Mouse (Mus musculus) heart, embryonic 13.5 days (tissue): ENCODE data around the gene Plekha5. TPM values are rescaled to one million over a fixed set of nuclear protein-coding genes. Genes with fewer than 3 reads are reported as not detected.

Experiments used
- ATAC-seq: fragments of 200-750 bp; cut with Nextera tagmentation; 2 replicates; pipeline ENCODE4 v1.8.0; 2017; ENCODE audit warnings: moderate TSS enrichment; ENCODE audit not compliant: insufficient number of reproducible peaks, low FRiP score, low TSS enrichment; ENCODE audit errors: extremely low read depth
- H3K27ac ChIP-seq: fragments of 300-500 bp; sonication (generic); replicated peaks from 2 replicates; pipeline ENCODE4 v1.5.1; 2015; ENCODE audit warnings: moderate library complexity, mild to moderate bottlenecking, inconsistent platforms
- H3K27me3 ChIP-seq: fragments of 300-500 bp; sonication (generic); replicated peaks from 2 replicates; pipeline ENCODE4 v1.6.1; 2015; ENCODE audit warnings: mild to moderate bottlenecking, inconsistent platforms
- H3K36me3 ChIP-seq: fragments of 300-500 bp; sonication (generic); 2 replicates; pipeline ENCODE4 v1.6.1; 2015; ENCODE audit warnings: mild to moderate bottlenecking, inconsistent platforms
- H3K4me1 ChIP-seq: fragments of 300-500 bp; sonication (generic); 2 replicates; pipeline ENCODE4 v1.6.1; 2015; ENCODE audit warnings: inconsistent platforms
- H3K4me2 ChIP-seq: fragments of 300-500 bp; sonication (generic); 2 replicates; pipeline ENCODE4 v1.6.1; 2015; ENCODE audit warnings: inconsistent platforms, mild to moderate bottlenecking, moderate library complexity
- H3K4me3 ChIP-seq: fragments of 300-500 bp; sonication (generic); 2 replicates; pipeline ENCODE4 v1.5.1; 2015; ENCODE audit warnings: moderate library complexity, mild to moderate bottlenecking, inconsistent platforms
- H3K9ac ChIP-seq: fragments of 300-500 bp; sonication (generic); 2 replicates; pipeline ENCODE4 v1.6.1; 2015; ENCODE audit warnings: inconsistent platforms, mild to moderate bottlenecking, moderate library complexity
- H3K9me3 ChIP-seq: fragments of 300-500 bp; sonication (generic); 2 replicates; pipeline ENCODE4 v1.6.1; 2016; ENCODE audit warnings: inconsistent platforms
- WGBS: fragments of 180-500 bp; shearing (Covaris S2); methylation state at CpG from one replicate; pipeline ENCODE4 v1.1.7; 2015; ENCODE audit warnings: mixed read lengths; 5-methylcytosine and 5-hydroxymethylcytosine counted together
- polyA plus RNA-seq: library from polyadenylated mRNA; unstranded; fragments of >200 nt; fragmentation: Nextera tagmentation; extraction: Ambion mirVana; gene quantifications from 2 replicates; pipeline ENCODE4 v1.2.1, GENCODE M21; 2015

The Plekha5 gene
- polyA plus RNA-seq, 1 experiment from 2014 or later: 18.7 TPM

DNA sequence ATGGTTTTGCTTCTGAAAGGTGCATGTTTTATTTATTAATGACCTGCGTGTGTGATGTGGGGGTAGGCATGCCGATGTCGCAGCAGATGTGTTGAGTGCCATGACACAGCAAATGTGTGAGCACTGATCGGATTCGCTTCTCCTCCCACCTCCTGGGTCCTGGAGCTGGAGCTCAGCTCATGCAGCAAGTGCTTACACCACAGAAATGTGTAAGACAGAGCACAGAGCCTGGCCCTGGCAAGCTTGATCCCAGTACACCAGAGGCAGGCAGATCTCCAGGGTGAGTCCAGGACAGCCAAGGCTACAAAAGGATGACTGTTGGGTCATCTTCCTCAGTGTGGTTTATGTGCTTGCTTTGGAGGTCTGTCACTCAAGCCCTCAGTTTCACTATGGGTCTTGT, 109.8 kb downstream of the Plekha5 start:
- ATAC-seq: no peak
- Histone ChIP-seq H3K9ac (no peak overlapping the region), H3K9me3 (no peaks in the 10 kb centered on the region), H3K27ac (no peak overlapping the region), H3K27me3 (no peaks in the 10 kb centered on the region), H3K4me2 (no peak overlapping the region), H3K36me3 (peaks cover 61% of the 10 kb centered on the region), H3K4me1 (peaks cover 7% of the 10 kb centered on the region), H3K4me3 (no peak overlapping the region)
- WGBS: 84% methylated on average over 5 of the region's 5 CpGs

- H3K4me2 ChIP-seq: no peak overlapping the region
- H3K27me3 ChIP-seq: no peaks in the 10 kb centered on the region
- H3K9me3 ChIP-seq: no peaks in the 10 kb centered on the region
- no peak overlapping the region for H3K9ac ChIP-seq
- WGBS: 63% methylated on average over 8 of the region's 8 CpGs
- H3K4me1 ChIP-seq: peaks cover 7% of the 10 kb centered on the region
- H3K36me3 ChIP-seq: peaks cover 59% of the 10 kb centered on the region
- H3K27ac ChIP-seq: no peak overlapping the region
- no peak for ATAC-seq
- H3K4me3 ChIP-seq: no peak overlapping the region
Measured at GRCm38 (mm10) chr6:140535504-140535903, 111.7 kb downstream of the Plekha5 start.

DNA sequence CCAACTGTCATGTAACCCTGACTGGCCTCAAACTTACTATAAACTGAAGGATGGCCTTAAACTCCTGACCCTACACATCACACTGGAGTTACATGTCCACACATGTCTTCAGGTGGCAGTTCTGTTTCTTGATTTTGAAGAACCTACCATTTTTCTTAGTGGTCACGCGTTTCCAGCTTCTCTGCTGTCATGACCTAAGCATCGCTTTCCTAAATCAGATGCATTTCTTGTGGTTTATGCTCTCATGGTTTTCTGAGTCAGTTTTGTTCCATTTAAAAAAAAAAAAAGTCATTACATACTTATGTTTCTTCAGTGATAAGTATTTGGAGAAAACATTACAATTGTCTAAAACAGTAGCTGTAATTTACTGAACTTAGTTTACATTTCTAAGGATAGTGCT, 118.1 kb downstream of the Plekha5 start:
- no peak overlapping the region for H3K4me3 ChIP-seq
- no peak for ATAC-seq
- H3K27me3 ChIP-seq: no peaks in the 10 kb centered on the region
- H3K9me3 ChIP-seq: no peaks in the 10 kb centered on the region
- no peak overlapping the region for H3K9ac ChIP-seq
- H3K4me2 ChIP-seq: no peak overlapping the region
- WGBS: 91% methylated on average over 3 of the region's 3 CpGs
- no peak overlapping the region for H3K27ac ChIP-seq
- H3K36me3 ChIP-seq: peaks cover 52% of the 10 kb centered on the region
- H3K4me1 ChIP-seq: peaks cover 24% of the 10 kb centered on the region

DNA sequence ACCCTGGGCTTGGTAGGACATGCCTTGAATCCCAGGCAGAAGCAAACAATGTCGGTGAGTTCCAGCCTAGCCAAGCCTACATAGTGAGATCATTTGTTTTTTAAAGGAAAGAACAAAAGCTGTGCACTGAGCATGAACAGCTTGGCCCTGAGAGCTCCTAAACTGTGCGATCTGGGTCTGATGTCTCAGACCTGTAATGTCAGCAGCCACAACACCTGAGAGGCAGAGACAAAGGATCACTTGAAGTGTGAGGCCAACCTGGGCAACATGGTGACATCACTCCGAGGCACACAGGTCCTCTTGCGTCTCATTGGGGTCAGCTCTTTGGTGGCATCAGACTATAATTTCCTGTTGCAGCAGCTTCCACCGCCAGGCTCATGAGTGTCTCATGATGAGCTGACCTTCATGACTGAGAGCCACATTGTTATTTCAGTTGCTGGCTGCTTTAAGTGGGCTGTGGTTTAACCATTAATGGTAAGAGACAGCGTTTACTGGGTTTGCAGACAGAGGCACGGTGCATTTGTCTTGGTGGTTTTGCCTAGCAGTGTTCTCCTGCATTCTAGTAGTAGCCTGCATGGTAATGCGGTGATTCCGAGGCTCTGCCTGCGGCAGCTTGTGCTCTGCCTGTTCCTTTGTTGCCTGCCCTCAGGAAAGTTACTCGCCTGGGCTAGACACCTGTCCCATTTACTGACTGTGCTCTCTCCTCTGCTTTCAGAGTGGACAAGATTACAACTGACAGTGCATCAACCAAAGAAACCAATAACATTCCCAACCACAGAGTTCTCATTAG, 119.3 kb downstream of the Plekha5 start:
- Histone ChIP-seq H3K9ac (no peak overlapping the region), H3K36me3 (peaks cover 44% of the 10 kb centered on the region), H3K4me3 (no peak overlapping the region), H3K9me3 (no peaks in the 10 kb centered on the region), H3K4me2 (no peak overlapping the region), H3K4me1 (peaks cover 37% of the 10 kb centered on the region), H3K27me3 (no peaks in the 10 kb centered on the region), H3K27ac (0 out of 2 replicates have a peak overlapping the region, but pooled peaks have one; percentile 25)
- WGBS: 67% methylated on average over 11 of the region's 11 CpGs
- ATAC-seq: no peak

DNA sequence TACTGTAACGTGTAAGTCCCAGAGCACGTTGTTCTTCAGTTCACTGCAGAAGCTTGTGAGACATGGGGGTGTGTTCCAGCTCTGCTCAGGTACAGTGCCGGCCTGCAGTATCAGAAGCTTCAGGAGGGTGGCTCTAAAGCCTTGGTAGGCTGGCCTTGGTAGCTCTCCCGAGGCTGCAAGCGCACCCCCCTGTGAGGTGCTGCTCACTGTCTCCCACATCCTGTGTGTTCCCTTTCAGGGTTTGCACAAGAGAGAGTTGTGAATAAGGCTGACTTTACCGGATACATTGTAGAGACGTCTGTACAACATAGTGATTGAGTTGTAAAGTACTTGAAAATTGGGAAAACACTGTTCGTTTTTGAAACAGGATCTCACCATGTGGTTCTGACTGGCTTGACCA, 122.2 kb downstream of the Plekha5 start:
- H3K9me3 ChIP-seq: no peaks in the 10 kb centered on the region
- peaks cover 40% of the 10 kb centered on the region for H3K36me3 ChIP-seq
- peak overlapping the region; percentile 73 for H3K27ac ChIP-seq
- H3K4me2 ChIP-seq: peak overlapping the region; percentile 60
- no peak for ATAC-seq
- 0 out of 2 replicates have a peak overlapping the region, but pooled peaks have one; percentile 22 for H3K4me3 ChIP-seq
- 59% methylated on average over 8 of the region's 8 CpGs for WGBS
- H3K4me1 ChIP-seq: peaks cover 39% of the 10 kb centered on the region
- H3K9ac ChIP-seq: peak overlapping the region; percentile 64; the same call in 1 of the 2 replicates
- H3K27me3 ChIP-seq: no peaks in the 10 kb centered on the region

DNA sequence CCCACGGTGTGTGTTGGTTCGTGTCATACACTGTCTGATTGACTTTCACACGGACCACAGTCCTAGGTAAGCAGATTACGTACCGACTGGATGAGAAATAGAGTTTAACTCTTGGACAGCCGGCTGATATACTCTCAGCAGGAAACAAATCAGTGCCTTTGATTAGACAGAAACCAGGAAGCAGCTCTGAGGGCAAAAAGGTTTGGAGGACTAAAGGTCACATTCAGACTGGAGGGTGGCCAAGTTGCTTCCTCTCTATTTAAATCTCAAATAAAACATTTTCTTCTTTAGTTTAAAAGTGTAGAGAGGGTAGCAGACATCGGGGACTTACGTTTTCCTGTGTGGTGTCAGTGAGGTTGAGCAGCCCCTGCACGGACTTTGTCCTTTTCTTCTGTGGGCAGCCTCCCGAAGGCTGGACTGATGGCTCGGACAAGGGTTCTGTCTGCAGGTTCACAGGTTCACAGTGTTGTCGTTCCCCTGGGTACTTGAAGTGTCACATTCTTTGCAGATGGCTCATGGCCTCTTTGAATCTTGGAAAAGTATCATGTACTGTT, 122.9 kb downstream of the Plekha5 start:
- Histone ChIP-seq H3K4me1 (peaks cover 39% of the 10 kb centered on the region), H3K27me3 (no peaks in the 10 kb centered on the region), H3K36me3 (peaks cover 45% of the 10 kb centered on the region), H3K4me2 (peak overlapping the region; percentile 60), H3K4me3 (peak overlapping the region; percentile 22), H3K27ac (peak overlapping the region; percentile 73), H3K9ac (peak overlapping the region; percentile 64; the same call in 1 of the 2 replicates), H3K9me3 (no peaks in the 10 kb centered on the region)
- ATAC-seq: no peak
- WGBS: 18% methylated on average over 12 of the region's 12 CpGs

DNA sequence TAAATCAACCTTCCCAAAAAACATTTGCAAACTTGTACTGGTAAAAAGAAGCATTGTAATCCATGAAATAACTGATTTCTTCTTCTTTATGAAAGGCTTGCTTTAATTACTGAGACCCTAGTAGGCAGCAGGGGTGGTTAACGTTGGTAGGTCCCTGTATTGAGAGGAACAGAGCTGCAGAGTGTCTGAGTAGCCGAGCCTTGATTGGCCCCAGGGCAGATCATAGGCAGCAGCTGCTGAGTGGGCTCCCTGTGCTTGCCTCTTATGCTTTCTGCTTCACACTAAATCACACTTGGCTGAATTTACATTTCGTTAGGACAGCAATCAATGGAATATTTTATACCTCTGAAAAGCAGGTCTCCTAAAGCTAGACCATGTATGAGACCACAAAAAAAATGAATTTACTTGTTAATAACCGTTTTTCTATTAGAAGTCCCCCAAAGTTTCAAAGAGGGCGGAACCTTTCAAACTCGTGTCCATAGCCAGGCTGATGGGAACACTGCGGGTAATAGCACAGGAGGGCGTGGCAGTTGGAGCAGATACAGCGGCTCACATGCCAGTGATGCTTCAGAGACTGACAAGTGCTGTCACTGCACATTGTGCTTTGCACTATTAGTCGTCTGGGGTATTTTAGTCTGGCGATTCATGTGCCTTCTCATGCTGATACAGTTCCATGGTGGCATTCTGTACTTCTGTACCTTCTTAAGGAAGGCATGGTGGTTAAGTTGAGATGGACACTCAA, 123.5 kb downstream of the Plekha5 start:
- H3K4me2 ChIP-seq: peak overlapping the region; percentile 60
- no peak overlapping the region for H3K9ac ChIP-seq
- no peaks in the 10 kb centered on the region for H3K9me3 ChIP-seq
- no peak for ATAC-seq
- peaks cover 38% of the 10 kb centered on the region for H3K4me1 ChIP-seq
- H3K27me3 ChIP-seq: no peaks in the 10 kb centered on the region
- peaks cover 51% of the 10 kb centered on the region for H3K36me3 ChIP-seq
- WGBS: 46% methylated on average over 11 of the region's 11 CpGs
- H3K4me3 ChIP-seq: peak overlapping the region; percentile 22; the same call in 1 of the 2 replicates
- peak overlapping the region; percentile 73 for H3K27ac ChIP-seq

GRCm38 (mm10) chr6:140548082-140548769, 124.4 kb downstream of the Plekha5 start:
- ATAC-seq: no peak
- H3K9ac ChIP-seq: no peak overlapping the region
- H3K9me3 ChIP-seq: no peaks in the 10 kb centered on the region
- H3K27ac ChIP-seq: no peak overlapping the region
- WGBS: 59% methylated on average over 5 of the region's 5 CpGs
- no peak overlapping the region for H3K4me2 ChIP-seq
- H3K36me3 ChIP-seq: peaks cover 56% of the 10 kb centered on the region
- no peaks in the 10 kb centered on the region for H3K27me3 ChIP-seq
- peaks cover 30% of the 10 kb centered on the region for H3K4me1 ChIP-seq
- no peak overlapping the region for H3K4me3 ChIP-seq

- Histone ChIP-seq H3K9ac (no peak overlapping the region), H3K9me3 (no peaks in the 10 kb centered on the region), H3K27me3 (no peaks in the 10 kb centered on the region), H3K4me1 (peaks cover 27% of the 10 kb centered on the region), H3K4me3 (no peak overlapping the region), H3K4me2 (no peak overlapping the region), H3K27ac (no peak overlapping the region), H3K36me3 (peaks cover 48% of the 10 kb centered on the region)
- WGBS: 86% methylated on average over 13 of the region's 13 CpGs
- no peak for ATAC-seq
Measured at GRCm38 (mm10) chr6:140550741-140551140, 126.9 kb downstream of the Plekha5 start.

DNA sequence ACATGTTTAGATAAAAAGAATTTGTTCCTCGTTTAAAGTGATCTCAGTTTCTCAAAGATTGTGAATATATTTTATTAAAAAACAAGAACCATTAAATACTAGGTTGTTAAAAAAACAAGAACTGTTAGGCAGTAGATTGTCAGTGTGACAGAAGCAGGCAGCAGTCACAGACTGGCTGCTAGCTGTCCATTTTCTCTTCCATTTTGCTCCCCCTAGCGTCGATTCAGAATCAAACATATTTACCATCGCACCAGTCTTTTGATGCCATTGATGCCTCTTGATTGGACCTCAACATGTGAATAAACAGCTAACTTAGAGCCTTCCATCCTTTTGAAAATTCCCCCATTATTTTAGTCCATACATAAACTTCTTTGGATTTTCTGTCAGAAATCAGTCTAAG, 130.4 kb downstream of the Plekha5 start:
- no peaks in the 10 kb centered on the region for H3K27me3 ChIP-seq
- H3K9ac ChIP-seq: no peak overlapping the region
- H3K27ac ChIP-seq: no peak overlapping the region
- H3K4me3 ChIP-seq: no peak overlapping the region
- H3K4me1 ChIP-seq: no peaks in the 10 kb centered on the region
- no peaks in the 10 kb centered on the region for H3K9me3 ChIP-seq
- no peak for ATAC-seq
- peaks cover 42% of the 10 kb centered on the region for H3K36me3 ChIP-seq
- H3K4me2 ChIP-seq: no peak overlapping the region
- 43% methylated on average over 4 of the region's 4 CpGs for WGBS

DNA sequence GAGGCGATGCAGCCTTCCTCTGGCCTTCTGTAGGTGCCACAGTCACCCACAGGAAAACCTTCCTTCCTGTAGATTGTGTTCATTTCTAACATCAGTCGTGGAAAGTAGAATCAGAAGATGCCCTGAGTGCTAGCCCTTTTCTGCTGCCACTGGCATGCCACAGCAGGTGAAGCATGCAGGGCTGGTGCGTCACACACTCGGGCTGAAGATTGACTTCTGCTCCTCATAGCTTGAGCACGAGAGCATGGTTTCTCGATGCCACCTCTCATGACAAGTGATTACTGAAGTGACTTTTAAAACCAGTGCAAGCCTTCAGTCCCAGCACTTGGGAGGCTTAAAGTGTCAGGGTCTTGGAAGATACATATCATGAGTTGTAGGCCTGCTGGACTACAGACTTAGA, 135.6 kb downstream of the Plekha5 start:
- H3K4me2 ChIP-seq: no peak overlapping the region
- H3K9me3 ChIP-seq: no peaks in the 10 kb centered on the region
- ATAC-seq: no peak
- no peak overlapping the region for H3K27ac ChIP-seq
- H3K36me3 ChIP-seq: peaks cover 20% of the 10 kb centered on the region
- no peak overlapping the region for H3K4me3 ChIP-seq
- peaks cover 4% of the 10 kb centered on the region for H3K4me1 ChIP-seq
- WGBS: 64% methylated on average over 6 of the region's 6 CpGs
- H3K9ac ChIP-seq: no peak overlapping the region
- no peaks in the 10 kb centered on the region for H3K27me3 ChIP-seq
